Mouse (Mus musculus): Measurements from ENCODE around the gene 1700113H08Rik. TPM values are rescaled to one million over a fixed set of nuclear protein-coding genes. Genes with fewer than 3 reads are reported as not detected.
A peak's percentile ranks its signal among the peaks of the same experiment; 100 is the strongest.

The 1700113H08Rik gene
- polyA plus RNA-seq, 1 experiment from 2014 or later: not detected

- ATAC-seq (ENCODE audit: insufficient number of reproducible peaks, insufficient read depth, low FRiP score, low read depth): no peak
Observed at GRCm38 (mm10) chr10:87058926-87059325, 1.1 kb downstream of the 1700113H08Rik start.

GRCm38 (mm10) chr10:87059447-87059846, 1.6 kb downstream of the 1700113H08Rik start:
- H3K4me2 ChIP-seq (ENCODE audit: low read length): no peak overlapping the region
- H3K36me3 ChIP-seq (ENCODE audit: control insufficient read depth, insufficient read depth, low read length): no peaks in the 10 kb centered on the region
- H3K4me3 ChIP-seq (ENCODE audit: control insufficient read depth in 1 of 2, insufficient read depth in 1 of 2, low read depth in 1 of 2, low read length in 2 of 2): no peak overlapping the region
- no peak for ATAC-seq (ENCODE audit: insufficient number of reproducible peaks, insufficient read depth, low FRiP score, low read depth)
- peaks cover 5% of the 10 kb centered on the region; the same call in 1 of the 2 replicates for H3K27me3 ChIP-seq (ENCODE audit: control insufficient read depth, insufficient read depth, low read length)
- peaks cover 2 to 9% of the 10 kb centered on the region in 2 experiments; a peak in 1 of 4 replicates for H3K4me1 ChIP-seq (ENCODE audit: control insufficient read depth in 2 of 2, insufficient read depth in 2 of 2, low read length in 2 of 2)
- H3K27ac ChIP-seq (replicated peaks in 1 of 2; ENCODE audit: control insufficient read depth in 1 of 2, insufficient read depth in 1 of 2, low read depth in 2 of 2, low read length in 2 of 2): no peak overlapping the region
- H3K9ac ChIP-seq (ENCODE audit: low read length): no peak overlapping the region
- WGBS: 86% methylated on average over 6 of the region's 6 CpGs
- H3K9me3 ChIP-seq (ENCODE audit: control insufficient read depth, low read length): no peaks in the 10 kb centered on the region

More at GRCm38 (mm10) chr10:87058926-87059325, 1.1 kb downstream of the 1700113H08Rik start:
- peaks cover 5% of the 10 kb centered on the region; the same call in 1 of the 2 replicates for H3K27me3 ChIP-seq (ENCODE audit: control insufficient read depth, insufficient read depth, low read length)
- H3K4me3 ChIP-seq (ENCODE audit: control insufficient read depth in 1 of 2, insufficient read depth in 1 of 2, low read depth in 1 of 2, low read length in 2 of 2): no peak overlapping the region
- 35% methylated on average over 9 of the region's 9 CpGs for WGBS
- H3K9me3 ChIP-seq (ENCODE audit: control insufficient read depth, low read length): no peaks in the 10 kb centered on the region
- H3K4me2 ChIP-seq (ENCODE audit: low read length): peak overlapping the region; percentile 90; the same call in 1 of the 2 replicates
- H3K27ac ChIP-seq (replicated peaks in 1 of 2; ENCODE audit: control insufficient read depth in 1 of 2, insufficient read depth in 1 of 2, low read depth in 2 of 2, low read length in 2 of 2): no peak overlapping the region
- H3K9ac ChIP-seq (ENCODE audit: low read length): no peak overlapping the region
- peaks cover 2 to 9% of the 10 kb centered on the region in 2 experiments; a peak in 1 of 4 replicates for H3K4me1 ChIP-seq (ENCODE audit: control insufficient read depth in 2 of 2, insufficient read depth in 2 of 2, low read length in 2 of 2)
- no peaks in the 10 kb centered on the region for H3K36me3 ChIP-seq (ENCODE audit: control insufficient read depth, insufficient read depth, low read length)

- 72% methylated on average over 6 of the region's 6 CpGs for WGBS
- no peaks in the 10 kb centered on the region for H3K4me1 ChIP-seq (ENCODE audit: control insufficient read depth in 2 of 2, insufficient read depth in 2 of 2, low read length in 2 of 2)
- no peaks in the 10 kb centered on the region for H3K36me3 ChIP-seq (ENCODE audit: control insufficient read depth, insufficient read depth, low read length)
- H3K27ac ChIP-seq (replicated peaks in 1 of 2; ENCODE audit: control insufficient read depth in 1 of 2, insufficient read depth in 1 of 2, low read depth in 2 of 2, low read length in 2 of 2): no peak overlapping the region
- ATAC-seq (ENCODE audit: insufficient number of reproducible peaks, insufficient read depth, low FRiP score, low read depth): no peak
- H3K4me2 ChIP-seq (ENCODE audit: low read length): no peak overlapping the region
- no peak overlapping the region for H3K4me3 ChIP-seq (ENCODE audit: control insufficient read depth in 1 of 2, insufficient read depth in 1 of 2, low read depth in 1 of 2, low read length in 2 of 2)
- no peaks in the 10 kb centered on the region for H3K27me3 ChIP-seq (ENCODE audit: control insufficient read depth, insufficient read depth, low read length)
- H3K9me3 ChIP-seq (ENCODE audit: control insufficient read depth, low read length): no peaks in the 10 kb centered on the region
- H3K9ac ChIP-seq (ENCODE audit: low read length): no peak overlapping the region
Observed at GRCm38 (mm10) chr10:87084236-87084635, 26.4 kb downstream of the 1700113H08Rik start.

GRCm38 (mm10) chr10:87087646-87088045, 29.8 kb downstream of the 1700113H08Rik start:
- Histone ChIP-seq H3K36me3 (ENCODE audit: control insufficient read depth, insufficient read depth, low read length) (no peaks in the 10 kb centered on the region), H3K4me3 (ENCODE audit: control insufficient read depth in 1 of 2, insufficient read depth in 1 of 2, low read depth in 1 of 2, low read length in 2 of 2) (no peak overlapping the region), H3K9me3 (ENCODE audit: control insufficient read depth, low read length) (no peaks in the 10 kb centered on the region), H3K9ac (ENCODE audit: low read length) (no peak overlapping the region), H3K4me2 (ENCODE audit: low read length) (no peak overlapping the region), H3K27ac (replicated peaks in 1 of 2; ENCODE audit: control insufficient read depth in 1 of 2, insufficient read depth in 1 of 2, low read depth in 2 of 2, low read length in 2 of 2) (no peak overlapping the region), H3K4me1 (ENCODE audit: control insufficient read depth in 2 of 2, insufficient read depth in 2 of 2, low read length in 2 of 2) (no peaks in the 10 kb centered on the region), H3K27me3 (ENCODE audit: control insufficient read depth, insufficient read depth, low read length) (no peaks in the 10 kb centered on the region)
- ATAC-seq (ENCODE audit: insufficient number of reproducible peaks, insufficient read depth, low FRiP score, low read depth): no peak
- 73% methylated on average over 5 of the region's 5 CpGs for WGBS

- Histone ChIP-seq H3K36me3 (ENCODE audit: control insufficient read depth, insufficient read depth, low read length) (no peaks in the 10 kb centered on the region), H3K27ac (replicated peaks in 1 of 2; ENCODE audit: control insufficient read depth in 1 of 2, insufficient read depth in 1 of 2, low read depth in 2 of 2, low read length in 2 of 2) (no peak overlapping the region), H3K9me3 (ENCODE audit: control insufficient read depth, low read length) (no peaks in the 10 kb centered on the region), H3K27me3 (ENCODE audit: control insufficient read depth, insufficient read depth, low read length) (no peaks in the 10 kb centered on the region), H3K4me3 (ENCODE audit: control insufficient read depth in 1 of 2, insufficient read depth in 1 of 2, low read depth in 1 of 2, low read length in 2 of 2) (no peak overlapping the region), H3K4me1 (ENCODE audit: control insufficient read depth in 2 of 2, insufficient read depth in 2 of 2, low read length in 2 of 2) (no peaks in the 10 kb centered on the region), H3K9ac (ENCODE audit: low read length) (no peak overlapping the region), H3K4me2 (ENCODE audit: low read length) (no peak overlapping the region)
- no peak for ATAC-seq (ENCODE audit: insufficient number of reproducible peaks, insufficient read depth, low FRiP score, low read depth)
Observed at GRCm38 (mm10) chr10:87094249-87094648, 36.4 kb downstream of the 1700113H08Rik start.

- no peak overlapping the region for H3K4me2 ChIP-seq (ENCODE audit: low read length)
- no peaks in the 10 kb centered on the region for H3K36me3 ChIP-seq (ENCODE audit: control insufficient read depth, insufficient read depth, low read length)
- no peak overlapping the region for H3K9ac ChIP-seq (ENCODE audit: low read length)
- no peaks in the 10 kb centered on the region for H3K9me3 ChIP-seq (ENCODE audit: control insufficient read depth, low read length)
- 67% methylated on average over 6 of the region's 6 CpGs for WGBS
- ATAC-seq (ENCODE audit: insufficient number of reproducible peaks, insufficient read depth, low FRiP score, low read depth): no peak
- no peak overlapping the region for H3K4me3 ChIP-seq (ENCODE audit: control insufficient read depth in 1 of 2, insufficient read depth in 1 of 2, low read depth in 1 of 2, low read length in 2 of 2)
- no peak overlapping the region for H3K27ac ChIP-seq (replicated peaks in 1 of 2; ENCODE audit: control insufficient read depth in 1 of 2, insufficient read depth in 1 of 2, low read depth in 2 of 2, low read length in 2 of 2)
- no peaks in the 10 kb centered on the region for H3K4me1 ChIP-seq (ENCODE audit: control insufficient read depth in 2 of 2, insufficient read depth in 2 of 2, low read length in 2 of 2)
- no peaks in the 10 kb centered on the region for H3K27me3 ChIP-seq (ENCODE audit: control insufficient read depth, insufficient read depth, low read length)
Observed at GRCm38 (mm10) chr10:87098722-87099121, 40.9 kb downstream of the 1700113H08Rik start.

GRCm38 (mm10) chr10:87100668-87101067, 42.8 kb downstream of the 1700113H08Rik start:
- H3K27ac ChIP-seq (replicated peaks in 1 of 2; ENCODE audit: control insufficient read depth in 1 of 2, insufficient read depth in 1 of 2, low read depth in 2 of 2, low read length in 2 of 2): no peak overlapping the region
- no peaks in the 10 kb centered on the region for H3K36me3 ChIP-seq (ENCODE audit: control insufficient read depth, insufficient read depth, low read length)
- H3K4me3 ChIP-seq (ENCODE audit: control insufficient read depth in 1 of 2, insufficient read depth in 1 of 2, low read depth in 1 of 2, low read length in 2 of 2): no peak overlapping the region
- no peaks in the 10 kb centered on the region for H3K9me3 ChIP-seq (ENCODE audit: control insufficient read depth, low read length)
- H3K4me1 ChIP-seq (ENCODE audit: control insufficient read depth in 2 of 2, insufficient read depth in 2 of 2, low read length in 2 of 2): no peaks in the 10 kb centered on the region
- ATAC-seq (ENCODE audit: insufficient number of reproducible peaks, insufficient read depth, low FRiP score, low read depth): no peak
- H3K4me2 ChIP-seq (ENCODE audit: low read length): no peak overlapping the region
- no peak overlapping the region for H3K9ac ChIP-seq (ENCODE audit: low read length)
- H3K27me3 ChIP-seq (ENCODE audit: control insufficient read depth, insufficient read depth, low read length): no peaks in the 10 kb centered on the region
- 92% methylated on average over 4 of the region's 4 CpGs for WGBS

GRCm38 (mm10) chr10:87101265-87101950, 43.6 kb downstream of the 1700113H08Rik start:
- no peak overlapping the region for H3K4me2 ChIP-seq (ENCODE audit: low read length)
- H3K4me1 ChIP-seq (ENCODE audit: control insufficient read depth in 2 of 2, insufficient read depth in 2 of 2, low read length in 2 of 2): no peaks in the 10 kb centered on the region
- ATAC-seq (ENCODE audit: insufficient number of reproducible peaks, insufficient read depth, low FRiP score, low read depth): no peak
- no peaks in the 10 kb centered on the region for H3K27me3 ChIP-seq (ENCODE audit: control insufficient read depth, insufficient read depth, low read length)
- 59% methylated on average over 9 of the region's 9 CpGs for WGBS
- no peak overlapping the region for H3K9ac ChIP-seq (ENCODE audit: low read length)
- H3K4me3 ChIP-seq (ENCODE audit: control insufficient read depth in 1 of 2, insufficient read depth in 1 of 2, low read depth in 1 of 2, low read length in 2 of 2): no peak overlapping the region
- no peaks in the 10 kb centered on the region for H3K36me3 ChIP-seq (ENCODE audit: control insufficient read depth, insufficient read depth, low read length)
- H3K27ac ChIP-seq (replicated peaks in 1 of 2; ENCODE audit: control insufficient read depth in 1 of 2, insufficient read depth in 1 of 2, low read depth in 2 of 2, low read length in 2 of 2): no peak overlapping the region
- no peaks in the 10 kb centered on the region for H3K9me3 ChIP-seq (ENCODE audit: control insufficient read depth, low read length)
